Mouse (Mus musculus): ENCODE results near the gene Cfap73. TPM values are rescaled to one million over a fixed set of nuclear protein-coding genes. Genes with fewer than 3 reads are reported as not detected.

Cfap73 gene
- polyA plus RNA-seq, 1 experiment from 2014 or later = not detected

- Histone ChIP-seq H3K4me2 (no peak overlapping the region), H3K4me3 (ENCODE audit: low read depth, low read length) (no peak overlapping the region), H3K9ac (no peak overlapping the region), H3K36me3 (ENCODE audit: insufficient read depth) (no peaks in the 10 kb centered on the region), H3K4me1 (ENCODE audit: insufficient read depth) (peaks cover 3% of the 10 kb centered on the region; the same call in 1 of the 2 replicates), H3K27ac (ENCODE audit: low read depth) (no peak overlapping the region), H3K27me3 (ENCODE audit: insufficient read depth, low read length) (peaks cover 24% of the 10 kb centered on the region), H3K9me3 (ENCODE audit: low read depth, low read length) (no peaks in the 10 kb centered on the region)
- TF ChIP-seq CTCF (IDR thresholded peaks at IDR 0.05; ENCODE audit: low read depth) = no peak
- DNase-seq (no peak), ATAC-seq (ENCODE audit: insufficient read depth) (no peak)
- 78% methylated on average over 27 of the region's 28 CpGs for WGBS
These were observed 19.1 kb upstream of the Cfap73 start for GRCm38 (mm10) chr5:120652915-120653701.

- Histone ChIP-seq H3K36me3 (ENCODE audit: insufficient read depth) (no peaks in the 10 kb centered on the region), H3K9me3 (ENCODE audit: low read depth, low read length) (no peaks in the 10 kb centered on the region), H3K4me1 (ENCODE audit: insufficient read depth) (peaks cover 3% of the 10 kb centered on the region; the same call in 1 of the 2 replicates), H3K9ac (no peak overlapping the region), H3K4me3 (ENCODE audit: low read depth, low read length) (no peak overlapping the region), H3K4me2 (no peak overlapping the region), H3K27me3 (ENCODE audit: insufficient read depth, low read length) (peaks cover 30% of the 10 kb centered on the region), H3K27ac (ENCODE audit: low read depth) (no peak overlapping the region)
- no peak for DNase-seq
- WGBS = 23% methylated on average over 5 of the region's 5 CpGs
- no peak for ATAC-seq (ENCODE audit: insufficient read depth)
- no peak for TF ChIP-seq CTCF (IDR thresholded peaks at IDR 0.05; ENCODE audit: low read depth)
These were observed 17.2 kb upstream of the Cfap73 start for GRCm38 (mm10) chr5:120651230-120651629.

DNA sequence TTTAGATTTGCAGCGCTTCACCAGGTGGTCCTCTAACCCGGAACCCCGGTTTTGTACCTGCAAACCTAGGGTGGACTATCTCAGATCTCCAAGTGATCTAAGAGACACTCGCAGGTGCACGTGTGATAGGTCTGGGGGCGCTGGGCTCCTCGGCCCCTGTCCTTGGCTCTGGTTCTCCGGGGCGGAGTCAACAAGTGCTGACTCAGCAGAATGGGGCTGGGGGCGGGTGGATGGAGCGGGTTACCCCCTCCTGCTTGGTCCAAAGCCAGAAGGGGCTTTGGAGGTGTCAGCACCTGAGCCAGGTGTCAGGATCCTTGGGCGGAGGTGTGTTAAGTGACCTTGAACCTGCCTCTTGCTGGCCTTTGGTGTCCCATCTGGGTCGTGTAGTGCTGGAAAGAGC lies 15.9 kb upstream of the Cfap73 start:
- Histone ChIP-seq H3K4me2 (no peak overlapping the region), H3K9ac (no peak overlapping the region), H3K27me3 (ENCODE audit: insufficient read depth, low read length) (peaks cover 30% of the 10 kb centered on the region), H3K27ac (ENCODE audit: low read depth) (no peak overlapping the region), H3K36me3 (ENCODE audit: insufficient read depth) (no peaks in the 10 kb centered on the region), H3K4me1 (ENCODE audit: insufficient read depth) (peaks cover 3% of the 10 kb centered on the region; the same call in 1 of the 2 replicates), H3K9me3 (ENCODE audit: low read depth, low read length) (no peaks in the 10 kb centered on the region), H3K4me3 (ENCODE audit: low read depth, low read length) (no peak overlapping the region)
- TF ChIP-seq CTCF (IDR thresholded peaks at IDR 0.05; ENCODE audit: low read depth) = no peak
- no peak for ATAC-seq (ENCODE audit: insufficient read depth)
- DNase-seq = no peak
- 17% methylated on average over 13 of the region's 13 CpGs for WGBS

- H3K9ac ChIP-seq = peak overlapping the region; percentile 20; the same call in 1 of the 2 replicates
These were observed 15.4 kb upstream of the Cfap73 start for GRCm38 (mm10) chr5:120649374-120649933.

GRCm38 (mm10) chr5:120648569-120649373 lies 14.7 kb upstream of the Cfap73 start, which contains the start of gene Rasal1:
Gene Rasal1 (plus strand): TSS chr5:120648812.
- under 1% methylated on average over 46 of the region's 53 CpGs for WGBS
- H3K36me3 ChIP-seq (ENCODE audit: insufficient read depth) = no peaks in the 10 kb centered on the region
- H3K4me3 ChIP-seq (ENCODE audit: low read depth, low read length) = peak within 1 kb of the TSS; percentile 28
- peak within 1 kb of the TSS; percentile 20; the same call in 1 of the 2 replicates for H3K9ac ChIP-seq
- no peaks in the 10 kb centered on the region for H3K9me3 ChIP-seq (ENCODE audit: low read depth, low read length)
- DNase-seq (peak; percentile 44), ATAC-seq (ENCODE audit: insufficient read depth) (peak; percentile 72; the same call in 1 of the 2 replicates)
- H3K4me2 ChIP-seq = peak within 1 kb of the TSS; percentile 57
- H3K4me1 ChIP-seq (ENCODE audit: insufficient read depth) = peaks cover 3% of the 10 kb centered on the region; the same call in 1 of the 2 replicates
- peak; percentile 57 for TF ChIP-seq CTCF (IDR thresholded peaks at IDR 0.05; ENCODE audit: low read depth)
- peaks cover 30% of the 10 kb centered on the region for H3K27me3 ChIP-seq (ENCODE audit: insufficient read depth, low read length)
- no peak within 1 kb of the TSS for H3K27ac ChIP-seq (ENCODE audit: low read depth)

More at GRCm38 (mm10) chr5:120649374-120649933, 15.4 kb upstream of the Cfap73 start:
- Histone ChIP-seq H3K9me3 (ENCODE audit: low read depth, low read length) (no peaks in the 10 kb centered on the region), H3K27me3 (ENCODE audit: insufficient read depth, low read length) (peaks cover 30% of the 10 kb centered on the region), H3K27ac (ENCODE audit: low read depth) (no peak overlapping the region), H3K36me3 (ENCODE audit: insufficient read depth) (no peaks in the 10 kb centered on the region), H3K4me2 (peak overlapping the region; percentile 57), H3K4me3 (ENCODE audit: low read depth, low read length) (peak overlapping the region; percentile 28), H3K4me1 (ENCODE audit: insufficient read depth) (peaks cover 3% of the 10 kb centered on the region; the same call in 1 of the 2 replicates)
- WGBS = 4% methylated on average over 21 of the region's 21 CpGs
- DNase-seq (peak; percentile 13), ATAC-seq (ENCODE audit: insufficient read depth) (peak; percentile 75)
- peak; percentile 27 for TF ChIP-seq CTCF (IDR thresholded peaks at IDR 0.05; ENCODE audit: low read depth)

DNA sequence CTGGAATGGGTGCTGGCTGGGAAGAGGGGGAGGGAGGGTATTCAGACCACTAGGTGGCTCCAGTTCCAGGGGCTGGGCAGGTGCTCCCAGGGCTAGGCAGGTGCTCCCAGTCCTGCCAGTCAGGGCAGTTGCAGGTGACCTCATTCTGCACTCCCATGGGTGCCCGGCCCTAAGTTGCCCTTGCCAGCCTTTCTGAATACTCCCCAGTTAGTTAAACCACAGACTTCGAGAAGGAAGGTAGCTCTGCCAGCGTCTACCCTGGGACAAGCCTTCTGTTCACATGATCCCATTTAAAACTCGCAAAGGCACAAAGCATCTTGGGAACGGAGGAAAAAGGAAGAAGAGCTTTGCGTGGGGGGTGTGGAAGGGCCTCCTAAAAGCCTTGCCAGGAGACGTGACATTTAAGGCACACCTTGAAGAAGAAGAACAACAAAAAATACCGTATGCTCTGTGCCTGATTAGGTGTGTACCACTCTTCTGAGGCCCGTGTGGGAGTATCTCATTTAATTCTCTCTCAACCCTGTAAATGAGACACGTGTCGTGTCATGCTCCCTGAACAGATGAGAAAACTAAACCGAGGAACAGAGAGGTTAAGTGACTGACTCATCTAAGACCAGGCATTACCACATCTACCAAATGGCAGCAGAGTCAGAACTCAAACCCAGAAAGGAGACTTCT lies 13.9 kb upstream of the Cfap73 start:
- no peak overlapping the region for H3K27ac ChIP-seq (ENCODE audit: low read depth)
- H3K27me3 ChIP-seq (ENCODE audit: insufficient read depth, low read length) = peaks cover 30% of the 10 kb centered on the region
- peak overlapping the region; percentile 28; the same call in 1 of the 2 replicates for H3K4me3 ChIP-seq (ENCODE audit: low read depth, low read length)
- no peak overlapping the region for H3K9ac ChIP-seq
- WGBS = 30% methylated on average over 12 of the region's 12 CpGs
- H3K4me1 ChIP-seq (ENCODE audit: insufficient read depth) = peaks cover 3% of the 10 kb centered on the region; the same call in 1 of the 2 replicates
- no peaks in the 10 kb centered on the region for H3K36me3 ChIP-seq (ENCODE audit: insufficient read depth)
- no peak for ATAC-seq (ENCODE audit: insufficient read depth)
- H3K9me3 ChIP-seq (ENCODE audit: low read depth, low read length) = no peaks in the 10 kb centered on the region
- DNase-seq = no peak
- 0 out of 2 replicates have a peak, but pooled peaks have one; percentile 4 for TF ChIP-seq CTCF (IDR thresholded peaks at IDR 0.05; ENCODE audit: low read depth)
- H3K4me2 ChIP-seq = peak overlapping the region; percentile 57
